Mouse (Mus musculus): ENCODE measurements around the gene C1qc. TPM values are rescaled to one million over a fixed set of nuclear protein-coding genes. Genes with fewer than 3 reads are reported as not detected.
A peak's percentile ranks its signal among the peaks of the same experiment; 100 is the strongest.

Gene C1qc
- polyA plus RNA-seq (2015; fragmentation: Nextera tagmentation; extraction: Ambion mirVana) = 21.7 and 28.4 TPM in 2 replicates

GRCm38 (mm10) chr4:136892811-136893210, at the start of gene C1qc:
Gene C1qc (minus strand): TSS chr4:136893065.
- H3K9me3 ChIP-seq = no peaks in the 10 kb centered on the region
- H3K4me2 ChIP-seq = no peak within 1 kb of the TSS
- no peak for ATAC-seq (replicated peaks)
- H3K36me3 ChIP-seq (replicated peaks) = no peaks in the 10 kb centered on the region
- 70% methylated on average over 5 of the region's 5 CpGs for WGBS
- H3K9ac ChIP-seq = no peak within 1 kb of the TSS
- H3K27ac ChIP-seq = no peak within 1 kb of the TSS
- H3K27me3 ChIP-seq (replicated peaks) = peaks cover 46% of the 10 kb centered on the region
- no peak within 1 kb of the TSS for H3K4me3 ChIP-seq
- H3K4me1 ChIP-seq = peaks cover 13% of the 10 kb centered on the region; the same call in 1 of the 2 replicates

GRCm38 (mm10) chr4:136937935-136938334, 45.1 kb upstream of the C1qc start:
- Histone ChIP-seq H3K9ac (no peak overlapping the region), H3K36me3 (replicated peaks) (no peaks in the 10 kb centered on the region), H3K4me3 (no peak overlapping the region), H3K4me1 (peaks cover 19% of the 10 kb centered on the region), H3K27me3 (replicated peaks) (peaks cover 49% of the 10 kb centered on the region), H3K27ac (no peak overlapping the region), H3K4me2 (no peak overlapping the region), H3K9me3 (no peaks in the 10 kb centered on the region)
- no peak for ATAC-seq (replicated peaks)
- 81% methylated on average over 5 of the region's 5 CpGs for WGBS

- 0 out of 2 replicates have a peak, but pooled peaks cover under 1% of the 10 kb centered on the region for H3K36me3 ChIP-seq (replicated peaks)
- H3K9me3 ChIP-seq = no peaks in the 10 kb centered on the region
- no peak overlapping the region for H3K27ac ChIP-seq
- no peak overlapping the region for H3K9ac ChIP-seq
- no peak overlapping the region for H3K4me2 ChIP-seq
- H3K4me3 ChIP-seq = no peak overlapping the region
- H3K4me1 ChIP-seq = peaks cover 13% of the 10 kb centered on the region
- no peak for ATAC-seq (replicated peaks)
- peaks cover 54% of the 10 kb centered on the region for H3K27me3 ChIP-seq (replicated peaks)
- 79% methylated on average over 4 of the region's 4 CpGs for WGBS
Observed at GRCm38 (mm10) chr4:136937344-136937743, 44.5 kb upstream of the C1qc start.

GRCm38 (mm10) chr4:136934746-136935613, 42.1 kb upstream of the C1qc start:
- H3K4me1 ChIP-seq = peaks cover 6% of the 10 kb centered on the region; the same call in 1 of the 2 replicates
- WGBS = 39% methylated on average over 18 of the region's 18 CpGs
- H3K4me2 ChIP-seq = no peak overlapping the region
- H3K36me3 ChIP-seq (replicated peaks) = 0 out of 2 replicates have a peak, but pooled peaks cover 2% of the 10 kb centered on the region
- H3K4me3 ChIP-seq = no peak overlapping the region
- ATAC-seq (replicated peaks) = no peak
- H3K27ac ChIP-seq = no peak overlapping the region
- no peaks in the 10 kb centered on the region for H3K9me3 ChIP-seq
- H3K9ac ChIP-seq = no peak overlapping the region
- H3K27me3 ChIP-seq (replicated peaks) = peaks cover 66% of the 10 kb centered on the region

GRCm38 (mm10) chr4:136930474-136930873, 37.6 kb upstream of the C1qc start:
- Histone ChIP-seq H3K9me3 (no peaks in the 10 kb centered on the region), H3K36me3 (replicated peaks) (0 out of 2 replicates have a peak, but pooled peaks cover 2% of the 10 kb centered on the region), H3K4me3 (no peak overlapping the region), H3K4me1 (peaks cover 15% of the 10 kb centered on the region), H3K27me3 (replicated peaks) (peaks cover 53% of the 10 kb centered on the region), H3K27ac (no peak overlapping the region), H3K4me2 (no peak overlapping the region), H3K9ac (no peak overlapping the region)
- no peak for ATAC-seq (replicated peaks)
- WGBS = 86% methylated on average over 8 of the region's 8 CpGs

- Histone ChIP-seq H3K9ac (no peak overlapping the region), H3K36me3 (replicated peaks) (0 out of 2 replicates have a peak, but pooled peaks cover 2% of the 10 kb centered on the region), H3K27ac (no peak overlapping the region), H3K4me3 (no peak overlapping the region), H3K27me3 (replicated peaks) (peaks cover 60% of the 10 kb centered on the region), H3K4me2 (no peak overlapping the region), H3K9me3 (no peaks in the 10 kb centered on the region), H3K4me1 (peaks cover 9% of the 10 kb centered on the region)
- WGBS = 5% methylated on average over 5 of the region's 5 CpGs
- ATAC-seq (replicated peaks) = no peak
Observed at GRCm38 (mm10) chr4:136928928-136929327, 36.1 kb upstream of the C1qc start.

- Histone ChIP-seq H3K9me3 (no peaks in the 10 kb centered on the region), H3K4me2 (no peak overlapping the region), H3K9ac (no peak overlapping the region), H3K4me3 (no peak overlapping the region), H3K27me3 (replicated peaks) (peaks cover 40% of the 10 kb centered on the region), H3K36me3 (replicated peaks) (no peaks in the 10 kb centered on the region), H3K27ac (no peak overlapping the region), H3K4me1 (peaks cover 14% of the 10 kb centered on the region)
- no peak for ATAC-seq (replicated peaks)
- 4% methylated on average over 15 of the region's 15 CpGs for WGBS
Observed at GRCm38 (mm10) chr4:136925804-136926203, 32.9 kb upstream of the C1qc start.

- Histone ChIP-seq H3K4me1 (peaks cover 14% of the 10 kb centered on the region), H3K4me3 (no peak overlapping the region), H3K27ac (no peak overlapping the region), H3K36me3 (replicated peaks) (no peaks in the 10 kb centered on the region), H3K9me3 (no peaks in the 10 kb centered on the region), H3K4me2 (no peak overlapping the region), H3K9ac (no peak overlapping the region), H3K27me3 (replicated peaks) (peaks cover 29% of the 10 kb centered on the region)
- no peak for ATAC-seq (replicated peaks)
- 11% methylated on average over 6 of the region's 6 CpGs for WGBS
Observed at GRCm38 (mm10) chr4:136924529-136924928, 31.7 kb upstream of the C1qc start.

- Histone ChIP-seq H3K27ac (no peak overlapping the region), H3K27me3 (replicated peaks) (peaks cover 5% of the 10 kb centered on the region), H3K4me2 (no peak overlapping the region), H3K36me3 (replicated peaks) (no peaks in the 10 kb centered on the region), H3K9me3 (no peaks in the 10 kb centered on the region), H3K9ac (no peak overlapping the region), H3K4me1 (peaks cover 21% of the 10 kb centered on the region), H3K4me3 (no peak overlapping the region)
- 77% methylated on average over 3 of the region's 3 CpGs for WGBS
- ATAC-seq (replicated peaks) = no peak
Observed at GRCm38 (mm10) chr4:136919526-136919925, 26.7 kb upstream of the C1qc start.

GRCm38 (mm10) chr4:136918834-136919233, 26.0 kb upstream of the C1qc start:
- Histone ChIP-seq H3K4me1 (peaks cover 23% of the 10 kb centered on the region), H3K36me3 (replicated peaks) (no peaks in the 10 kb centered on the region), H3K4me3 (no peak overlapping the region), H3K9ac (no peak overlapping the region), H3K27ac (no peak overlapping the region), H3K9me3 (no peaks in the 10 kb centered on the region), H3K4me2 (no peak overlapping the region), H3K27me3 (replicated peaks) (no peaks in the 10 kb centered on the region; the same call in 1 of the 2 replicates)
- no peak for ATAC-seq (replicated peaks)
- 78% methylated on average over 8 of the region's 8 CpGs for WGBS

GRCm38 (mm10) chr4:136917165-136917524, 24.3 kb upstream of the C1qc start:
- Histone ChIP-seq H3K27me3 (replicated peaks) (no peaks in the 10 kb centered on the region; the same call in 1 of the 2 replicates), H3K9ac (no peak overlapping the region), H3K4me3 (no peak overlapping the region), H3K4me2 (no peak overlapping the region), H3K27ac (peak overlapping the region; percentile 56; the same call in 1 of the 2 replicates), H3K9me3 (no peaks in the 10 kb centered on the region), H3K36me3 (replicated peaks) (no peaks in the 10 kb centered on the region), H3K4me1 (peaks cover 32% of the 10 kb centered on the region)
- 31% methylated on average over 7 of the region's 7 CpGs for WGBS
- 0 out of 2 replicates have a peak, but pooled peaks have one; percentile 26 for ATAC-seq (replicated peaks)

GRCm38 (mm10) chr4:136916359-136917164, 23.7 kb upstream of the C1qc start:
- ATAC-seq (replicated peaks) = 0 out of 2 replicates have a peak, but pooled peaks have one; percentile 10
- Histone ChIP-seq H3K9ac (no peak overlapping the region), H3K27me3 (replicated peaks) (no peaks in the 10 kb centered on the region; the same call in 1 of the 2 replicates), H3K4me2 (no peak overlapping the region), H3K36me3 (replicated peaks) (no peaks in the 10 kb centered on the region), H3K4me1 (peaks cover 35% of the 10 kb centered on the region), H3K9me3 (no peaks in the 10 kb centered on the region), H3K4me3 (no peak overlapping the region), H3K27ac (peak overlapping the region; percentile 56; the same call in 1 of the 2 replicates)
- 38% methylated on average over 20 of the region's 20 CpGs for WGBS
